Mouse (Mus musculus): ENCODE data around the gene Cse1l. TPM values are rescaled to one million over a fixed set of nuclear protein-coding genes. Genes with fewer than 3 reads are reported as not detected.
A peak's percentile ranks its signal among the peaks of the same experiment; 100 is the strongest.

Cse1l gene
- 10 to 100 TPM; 48.7 to 51.4 TPM for total RNA-seq (2021)
- long read RNA-seq, experiment 1, transcript Cse1l-201 (25 exons, 3,641 nt) = major isoform, 24 of 30 reads
- long read RNA-seq, experiment 1, partial matches to known transcripts = 4 of 30 reads
- long read RNA-seq, experiment 1, other reads (novel, unspliced or antisense) = 2 of 30 reads
- long read RNA-seq, experiment 2, transcript Cse1l-201 (25 exons, 3,641 nt) = major isoform, 17 of 22 reads
- long read RNA-seq, experiment 2, partial matches to known transcripts = 4 of 22 reads
- long read RNA-seq, experiment 2, other reads (novel, unspliced or antisense) = 1 of 22 reads

- Histone ChIP-seq H3K4me3 (peak within 1 kb of the TSS; percentile 84), H3K27ac (peak within 1 kb of the TSS; percentile 96)
- DNase-seq (ENCODE audit: low spot score in 2 of 2) = peak; percentile 97 to 99
- no peak; the same call in 1 of the 2 replicates for TF ChIP-seq CTCF (conservative IDR thresholded peaks at IDR 0.05)
Measured at GRCm38 (mm10) chr2:166905711-166906522, at the start of gene Cse1l. TSS of gene Cse1l (plus strand) at chr2:166906040.

GRCm38 (mm10) chr2:166856366-166856765, 49.5 kb upstream of the Cse1l start:
- Histone ChIP-seq H3K4me3 (no peak overlapping the region), H3K27ac (no peak overlapping the region)
- TF ChIP-seq CTCF (conservative IDR thresholded peaks at IDR 0.05) = no peak
- DNase-seq (ENCODE audit: low spot score in 2 of 2) = no peak

GRCm38 (mm10) chr2:166857118-166857517, 48.7 kb upstream of the Cse1l start:
- no peak overlapping the region for H3K27ac ChIP-seq
- no peak overlapping the region for H3K4me3 ChIP-seq
- no peak for DNase-seq (ENCODE audit: low spot score in 2 of 2)
- TF ChIP-seq CTCF (conservative IDR thresholded peaks at IDR 0.05) = peak; percentile 66

DNA sequence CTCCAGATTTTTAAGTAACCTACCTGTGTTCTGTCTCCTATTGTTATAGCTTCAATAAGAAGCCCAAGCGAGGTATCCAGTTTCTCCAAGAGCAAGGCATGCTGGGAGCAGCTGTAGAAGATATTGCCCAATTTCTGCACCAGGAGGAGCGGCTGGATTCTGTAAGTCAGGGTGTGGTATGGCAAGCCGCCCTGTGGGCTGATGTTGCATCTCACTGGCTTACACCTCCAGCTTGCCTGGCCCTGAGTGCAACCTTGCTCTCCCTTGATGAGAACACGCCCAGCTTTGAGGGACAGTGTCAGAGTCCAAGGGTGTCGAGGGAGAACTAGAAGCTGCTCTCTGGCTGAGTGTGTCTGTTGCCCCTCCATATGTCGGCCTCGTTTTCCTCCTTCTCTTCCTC, 46.6 kb upstream of the Cse1l start:
- Histone ChIP-seq H3K27ac (no peak overlapping the region), H3K4me3 (no peak overlapping the region)
- no peak for TF ChIP-seq CTCF (conservative IDR thresholded peaks at IDR 0.05)
- no peak for DNase-seq (ENCODE audit: low spot score in 2 of 2)

DNA sequence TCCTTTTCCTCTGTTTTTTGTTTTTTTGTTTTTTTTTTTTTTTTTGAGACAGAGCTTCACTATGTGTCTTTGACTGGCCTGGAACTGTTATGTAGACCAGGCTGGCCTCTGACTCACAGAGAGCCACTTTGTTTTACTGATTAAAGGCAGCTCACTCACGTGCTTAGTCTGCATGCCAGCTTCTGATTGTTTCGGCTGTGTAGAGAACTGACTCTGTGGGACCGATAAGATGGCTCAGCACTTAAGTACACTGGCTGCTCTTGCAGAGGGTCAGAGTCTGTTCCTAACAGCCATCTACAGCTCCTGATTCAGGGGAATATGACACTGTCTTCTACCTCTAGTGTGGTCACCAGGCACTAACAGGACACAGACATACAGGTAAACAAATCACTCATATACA, 43.3 kb upstream of the Cse1l start:
- H3K4me3 ChIP-seq = no peak overlapping the region
- no peak for TF ChIP-seq CTCF (conservative IDR thresholded peaks at IDR 0.05)

DNA sequence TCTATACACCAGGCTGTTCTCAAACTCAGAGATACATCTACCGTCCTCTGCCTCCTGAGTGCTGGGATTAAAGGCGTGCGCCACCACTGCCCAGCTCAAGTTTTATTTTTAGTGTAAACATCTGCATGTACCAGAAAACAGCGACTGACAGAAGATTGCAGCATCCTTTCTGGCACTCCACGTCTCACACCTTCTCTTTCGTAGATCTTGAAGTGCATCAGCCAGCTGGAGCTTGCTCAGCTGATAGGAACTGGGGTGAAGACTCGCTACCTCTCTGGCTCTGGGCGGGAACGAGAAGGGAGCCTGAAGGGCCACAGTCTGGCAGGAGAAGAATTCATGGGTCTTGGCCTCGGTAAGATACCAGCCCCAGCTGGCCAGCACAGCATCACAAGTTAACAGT, 40.4 kb upstream of the Cse1l start:
- no peak for DNase-seq (ENCODE audit: low spot score in 2 of 2)
- Histone ChIP-seq H3K27ac (no peak overlapping the region), H3K4me3 (no peak overlapping the region)
- no peak for TF ChIP-seq CTCF (conservative IDR thresholded peaks at IDR 0.05)

More for the DNA sequence above, 43.3 kb upstream of the Cse1l start:
- no peak overlapping the region for H3K27ac ChIP-seq
- no peak for DNase-seq (ENCODE audit: low spot score in 2 of 2)

GRCm38 (mm10) chr2:166870271-166870865, 35.5 kb upstream of the Cse1l start:
- Histone ChIP-seq H3K4me3 (no peak overlapping the region), H3K27ac (no peak overlapping the region)
- no peak for TF ChIP-seq CTCF (conservative IDR thresholded peaks at IDR 0.05)
- DNase-seq (ENCODE audit: low spot score in 2 of 2) = no peak

DNA sequence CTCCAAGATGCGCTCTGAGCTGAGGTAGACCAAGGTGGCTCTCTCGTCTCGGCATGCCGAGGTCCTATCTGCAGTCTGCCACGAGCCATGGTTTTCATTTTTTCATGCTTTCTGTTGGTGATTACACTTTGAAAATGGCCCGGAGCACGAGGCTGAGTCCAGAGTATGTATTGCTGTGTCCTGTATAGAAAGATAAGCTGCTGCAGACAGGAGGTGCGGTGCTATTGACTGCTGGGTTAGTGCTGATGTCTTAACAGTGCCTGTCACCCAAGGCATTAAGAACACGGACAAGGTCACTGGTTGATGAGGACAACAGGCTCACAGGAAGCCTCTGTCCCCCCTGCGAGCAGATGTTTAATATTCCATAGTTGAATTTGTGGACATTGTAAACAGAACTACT, 34.9 kb upstream of the Cse1l start:
- DNase-seq (ENCODE audit: low spot score in 2 of 2) = no peak
- no peak for TF ChIP-seq CTCF (conservative IDR thresholded peaks at IDR 0.05)
- H3K27ac ChIP-seq = no peak overlapping the region
- no peak overlapping the region for H3K4me3 ChIP-seq

DNA sequence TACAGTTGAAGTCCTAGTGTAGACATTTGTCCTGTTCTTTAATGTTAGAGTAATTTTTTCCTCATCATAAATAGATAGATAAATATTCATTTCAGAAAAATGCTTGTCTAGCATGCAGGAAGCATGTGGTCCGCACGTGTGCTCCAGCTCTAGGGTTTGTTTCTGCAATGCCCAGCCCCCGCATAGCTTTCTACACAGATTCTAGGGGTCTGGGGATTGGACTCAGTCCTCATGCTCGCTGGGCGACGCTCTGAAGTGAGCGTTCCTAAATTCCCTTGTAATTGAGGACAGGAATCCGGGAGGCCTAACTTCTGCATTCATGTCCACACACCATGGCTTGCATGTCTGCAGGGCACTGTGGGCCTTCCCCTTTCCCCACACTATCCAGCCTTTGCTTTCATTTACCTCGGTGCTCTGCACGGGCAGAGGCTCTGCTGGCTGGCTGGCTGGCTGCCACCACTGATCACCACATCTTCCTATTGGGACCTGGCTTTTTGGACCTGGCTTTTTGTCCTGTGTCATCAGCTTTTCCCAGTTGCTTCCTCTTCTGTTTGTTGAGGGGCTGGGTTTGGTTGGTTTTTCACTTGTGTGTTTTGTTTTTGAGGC, 31.1 kb upstream of the Cse1l start:
- no peak for TF ChIP-seq CTCF (conservative IDR thresholded peaks at IDR 0.05)
- Histone ChIP-seq H3K4me3 (no peak overlapping the region), H3K27ac (no peak overlapping the region)
- no peak for DNase-seq (ENCODE audit: low spot score in 2 of 2)

DNA sequence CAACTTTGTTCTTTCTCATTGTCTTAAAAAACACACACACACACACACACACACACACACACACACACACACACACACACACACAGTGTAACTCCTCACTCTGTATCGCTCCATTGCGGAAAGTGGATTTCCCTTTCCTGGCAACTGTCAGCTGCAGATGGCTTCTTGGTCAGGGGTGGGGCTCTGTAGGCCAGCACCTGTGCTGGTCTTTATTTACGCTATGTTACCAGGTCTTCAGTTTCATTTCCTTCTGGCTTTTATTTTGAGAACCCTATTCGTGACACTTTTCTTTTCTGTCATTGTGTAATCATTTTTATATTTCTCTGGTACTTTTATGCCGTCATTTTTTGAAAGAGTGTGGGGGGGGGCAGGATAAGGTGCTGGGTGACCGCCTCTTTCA, 30.3 kb upstream of the Cse1l start:
- no peak overlapping the region for H3K27ac ChIP-seq
- DNase-seq (ENCODE audit: low spot score in 2 of 2) = no peak
- no peak for TF ChIP-seq CTCF (conservative IDR thresholded peaks at IDR 0.05)
- no peak overlapping the region for H3K4me3 ChIP-seq

GRCm38 (mm10) chr2:166876331-166876730, 29.5 kb upstream of the Cse1l start:
- no peak overlapping the region for H3K4me3 ChIP-seq
- H3K27ac ChIP-seq = no peak overlapping the region
- TF ChIP-seq CTCF (conservative IDR thresholded peaks at IDR 0.05) = no peak
- DNase-seq (ENCODE audit: low spot score in 2 of 2) = no peak

- TF ChIP-seq CTCF (conservative IDR thresholded peaks at IDR 0.05) = no peak
- no peak overlapping the region for H3K27ac ChIP-seq
- peak in 1 of 2 experiments; percentile 27 for DNase-seq (ENCODE audit: low spot score in 2 of 2)
- no peak overlapping the region for H3K4me3 ChIP-seq
Measured at GRCm38 (mm10) chr2:166885066-166885465, 20.8 kb upstream of the Cse1l start.

GRCm38 (mm10) chr2:166885619-166886018, 20.2 kb upstream of the Cse1l start:
- no peak for DNase-seq (ENCODE audit: low spot score in 2 of 2)
- Histone ChIP-seq H3K4me3 (no peak overlapping the region), H3K27ac (no peak overlapping the region)
- TF ChIP-seq CTCF (conservative IDR thresholded peaks at IDR 0.05) = no peak
